Mouse (Mus musculus) gastrocnemius, adult 8-10 months (tissue): ENCODE measurements around the gene Tulp3. TPM values are rescaled to one million over a fixed set of nuclear protein-coding genes. Genes with fewer than 3 reads are reported as not detected.
A peak's percentile ranks its signal among the peaks of the same experiment; 100 is the strongest.

Experiments used
- DNase-seq, 2 experiments: peaks; one replicate each; pipeline ENCODE4 v3.0.0; 2022; ENCODE audit warnings: low spot score in 2 of 2
- total RNA-seq, 4 experiments: library from RNA; stranded (reverse); gene quantifications; 2 replicates each; pipeline ENCODE4 v1.2.4; 2022

Tulp3 gene
- total RNA-seq, 4 experiments from 2014 or later = 5.8 to 7.9 (median 6.7) TPM

GRCm38 (mm10) chr6:128299292-128300133 lies 56.1 kb downstream of the Tulp3 start:
- DNase-seq = no peak

- DNase-seq = no peak
These were observed 57.4 kb downstream of the Tulp3 start for GRCm38 (mm10) chr6:128298246-128298645.

- DNase-seq = peak in 1 of 2 experiments; percentile 41
These were observed 58.8 kb downstream of the Tulp3 start for GRCm38 (mm10) chr6:128296750-128297393.

- DNase-seq = peak; percentile 37 to 53
These were observed 59.5 kb downstream of the Tulp3 start for GRCm38 (mm10) chr6:128295876-128296749.

- DNase-seq = no peak
These were observed 64.4 kb downstream of the Tulp3 start for GRCm38 (mm10) chr6:128291284-128291683.

- DNase-seq = no peak
These were observed 67.0 kb downstream of the Tulp3 start for GRCm38 (mm10) chr6:128288681-128289080.

GRCm38 (mm10) chr6:128285792-128286430 lies 69.7 kb downstream of the Tulp3 start:
- no peak for DNase-seq

GRCm38 (mm10) chr6:128282126-128282525 lies 73.5 kb downstream of the Tulp3 start:
- DNase-seq = no peak

GRCm38 (mm10) chr6:128280472-128281145 lies 75.0 kb downstream of the Tulp3 start:
- no peak for DNase-seq

GRCm38 (mm10) chr6:128279608-128280007 lies 76.0 kb downstream of the Tulp3 start:
- no peak for DNase-seq

- no peak for DNase-seq
These were observed 76.6 kb downstream of the Tulp3 start for GRCm38 (mm10) chr6:128279099-128279498.

- DNase-seq = no peak
These were observed 78.2 kb downstream of the Tulp3 start for GRCm38 (mm10) chr6:128277132-128278085.

- DNase-seq = no peak
These were observed 79.3 kb downstream of the Tulp3 start for GRCm38 (mm10) chr6:128276349-128276748.

- DNase-seq = peak; percentile 73 to 76
These were observed 80.1 kb downstream of the Tulp3 start for GRCm38 (mm10) chr6:128275506-128276064.

GRCm38 (mm10) chr6:128273507-128273906 lies 82.1 kb downstream of the Tulp3 start:
- no peak for DNase-seq

- no peak for DNase-seq
These were observed 82.9 kb downstream of the Tulp3 start for GRCm38 (mm10) chr6:128272754-128273153.
